Mouse (Mus musculus) forebrain, embryonic 11.5 days (tissue): ENCODE results near the gene Tmem106c. TPM values are rescaled to one million over a fixed set of nuclear protein-coding genes. Genes with fewer than 3 reads are reported as not detected.
A peak's percentile ranks its signal among the peaks of the same experiment; 100 is the strongest.

Source experiments
- ATAC-seq: fragments of 200-750 bp; cut with Nextera tagmentation; replicated peaks from 2 replicates; pipeline ENCODE4 v1.8.0; 2017; ENCODE audit warnings: moderate TSS enrichment; ENCODE audit not compliant: low FRiP score
- DNase-seq: peaks from one replicate; pipeline ENCODE4 v3.0.0-alpha.2; 2017; ENCODE audit warnings: low spot score
- H3K27ac ChIP-seq: fragments of 300-500 bp; sonication (generic); 2 replicates; pipeline ENCODE4 v1.5.1; 2014; ENCODE audit warnings: low read depth, low read length
- H3K27me3 ChIP-seq: fragments of 300-500 bp; sonication (generic); 2 replicates; pipeline ENCODE4 v1.6.1; 2014; ENCODE audit warnings: mild to moderate bottlenecking, low read length, mixed read lengths; ENCODE audit not compliant: control insufficient read depth, insufficient read depth
- H3K36me3 ChIP-seq: fragments of 300-500 bp; sonication (generic); 2 replicates; pipeline ENCODE4 v1.6.1; 2014; ENCODE audit warnings: mild to moderate bottlenecking, low read length, moderate library complexity, mixed read lengths; ENCODE audit not compliant: control insufficient read depth, insufficient read depth
- H3K4me1 ChIP-seq: fragments of 300-500 bp; sonication (generic); replicated peaks from 2 replicates; pipeline ENCODE4 v1.6.1; 2014; ENCODE audit warnings: low read length, mixed read lengths; ENCODE audit not compliant: control insufficient read depth, insufficient read depth
- H3K4me2 ChIP-seq: fragments of 300-500 bp; sonication (generic); 2 replicates; pipeline ENCODE4 v1.6.1; 2014; ENCODE audit warnings: low read depth, mild to moderate bottlenecking, low read length, moderate library complexity, mixed read lengths; ENCODE audit not compliant: severe bottlenecking
- H3K4me3 ChIP-seq: fragments of 300-500 bp; sonication (generic); 2 replicates; pipeline ENCODE4 v1.5.1; 2014; ENCODE audit warnings: low read depth, low read length
- H3K9ac ChIP-seq: fragments of 300-500 bp; sonication (generic); 2 replicates; pipeline ENCODE4 v1.6.1; 2014; ENCODE audit warnings: low read length
- H3K9me3 ChIP-seq: fragments of 300-500 bp; sonication (generic); 2 replicates; pipeline ENCODE4 v1.6.1; 2016; ENCODE audit warnings: low read length, mixed read lengths; ENCODE audit not compliant: control insufficient read depth
- WGBS: fragments of 180-500 bp; shearing (Covaris S2); extraction: QIAGEN DNeasy Blood & Tissue Kit; methylation state at CpG from one replicate; pipeline ENCODE4 v1.1.7; 2014; 5-methylcytosine and 5-hydroxymethylcytosine counted together
- polyA plus RNA-seq: library from polyadenylated mRNA; unstranded; fragments of >200 nt; fragmentation: Nextera tagmentation; extraction: Ambion mirVana; gene quantifications from 2 replicates; pipeline ENCODE4 v1.2.1, GENCODE M21; 2014

The Tmem106c gene
- polyA plus RNA-seq, 1 experiment from 2014 or later, result 44.5 TPM

GRCm38 (mm10) chr15:97955742-97956141, 8.3 kb upstream of the Tmem106c start:
- Histone ChIP-seq H3K36me3 (no peaks in the 10 kb centered on the region), H3K4me3 (no peak overlapping the region), H3K9ac (no peak overlapping the region), H3K4me2 (no peak overlapping the region), H3K9me3 (no peaks in the 10 kb centered on the region), H3K27ac (no peak overlapping the region), H3K4me1 (peaks cover 6% of the 10 kb centered on the region; the same call in 1 of the 2 replicates), H3K27me3 (no peaks in the 10 kb centered on the region)
- DNase-seq, result peak; percentile 50
- 24% methylated on average over 4 of the region's 4 CpGs for WGBS
- no peak for ATAC-seq

- no peaks in the 10 kb centered on the region for H3K27me3 ChIP-seq
- H3K9ac ChIP-seq, result no peak overlapping the region
- DNase-seq (peak; percentile 51), ATAC-seq (no peak)
- H3K4me2 ChIP-seq, result no peak overlapping the region
- H3K4me3 ChIP-seq, result no peak overlapping the region
- no peaks in the 10 kb centered on the region for H3K9me3 ChIP-seq
- H3K4me1 ChIP-seq, result peaks cover 6% of the 10 kb centered on the region; the same call in 1 of the 2 replicates
- WGBS, result 69% methylated on average over 11 of the region's 11 CpGs
- H3K27ac ChIP-seq, result no peak overlapping the region
- no peaks in the 10 kb centered on the region for H3K36me3 ChIP-seq
Measured at GRCm38 (mm10) chr15:97956416-97956815, 7.6 kb upstream of the Tmem106c start.

GRCm38 (mm10) chr15:97963329-97963988, 541 bp upstream of the Tmem106c start:
- WGBS, result 11% methylated on average over 13 of the region's 13 CpGs
- DNase-seq (no peak), ATAC-seq (peak; percentile 21; the same call in 1 of the 2 replicates)
- H3K36me3 ChIP-seq, result no peaks in the 10 kb centered on the region
- H3K4me2 ChIP-seq, result peak overlapping the region; percentile 68
- H3K4me3 ChIP-seq, result peak overlapping the region; percentile 48
- H3K9ac ChIP-seq, result peak overlapping the region; percentile 71
- peaks cover 9% of the 10 kb centered on the region for H3K4me1 ChIP-seq
- peak overlapping the region; percentile 41; the same call in 1 of the 2 replicates for H3K27ac ChIP-seq
- H3K27me3 ChIP-seq, result no peaks in the 10 kb centered on the region; the same call in 1 of the 2 replicates
- no peaks in the 10 kb centered on the region for H3K9me3 ChIP-seq

GRCm38 (mm10) chr15:97964836-97965187, 812 bp downstream of the Tmem106c start:
- peak overlapping the region; percentile 48 for H3K4me3 ChIP-seq
- H3K4me2 ChIP-seq, result peak overlapping the region; percentile 68
- no peak for DNase-seq
- H3K27me3 ChIP-seq, result no peaks in the 10 kb centered on the region; the same call in 1 of the 2 replicates
- no peaks in the 10 kb centered on the region for H3K9me3 ChIP-seq
- 13% methylated on average over 7 of the region's 7 CpGs for whole genome bisulfite sequencing
- no peak; the same call in 1 of the 2 replicates for ATAC-seq
- peak overlapping the region; percentile 84; the same call in 1 of the 2 replicates for H3K27ac ChIP-seq
- H3K36me3 ChIP-seq, result no peaks in the 10 kb centered on the region
- peak overlapping the region; percentile 71 for H3K9ac ChIP-seq
- peaks cover 9% of the 10 kb centered on the region for H3K4me1 ChIP-seq

- Histone ChIP-seq H3K27ac (no peak overlapping the region), H3K4me3 (no peak overlapping the region), H3K9me3 (no peaks in the 10 kb centered on the region), H3K9ac (0 out of 2 replicates have a peak overlapping the region, but pooled peaks have one; percentile 3), H3K36me3 (no peaks in the 10 kb centered on the region), H3K4me2 (no peak overlapping the region; the same call in 1 of the 2 replicates), H3K27me3 (no peaks in the 10 kb centered on the region; the same call in 1 of the 2 replicates), H3K4me1 (peaks cover 12% of the 10 kb centered on the region)
- DNase-seq (peak; percentile 55), ATAC-seq (no peak)
- 52% methylated on average over 17 of the region's 17 CpGs for whole genome bisulfite sequencing
Measured at GRCm38 (mm10) chr15:97965311-97966045, 1.5 kb downstream of the Tmem106c start.

GRCm38 (mm10) chr15:97970299-97970698, 6.3 kb downstream of the Tmem106c start:
- H3K9me3 ChIP-seq, result no peaks in the 10 kb centered on the region
- DNase-seq (peak; percentile 74), ATAC-seq (no peak)
- no peak overlapping the region for H3K4me3 ChIP-seq
- H3K27ac ChIP-seq, result no peak overlapping the region
- H3K4me1 ChIP-seq, result peaks cover 9% of the 10 kb centered on the region
- WGBS, result 42% methylated on average over 6 of the region's 6 CpGs
- no peak overlapping the region for H3K4me2 ChIP-seq
- H3K9ac ChIP-seq, result no peak overlapping the region
- H3K36me3 ChIP-seq, result no peaks in the 10 kb centered on the region
- H3K27me3 ChIP-seq, result no peaks in the 10 kb centered on the region; the same call in 1 of the 2 replicates

- no peak overlapping the region for H3K9ac ChIP-seq
- ATAC-seq, result no peak
- no peaks in the 10 kb centered on the region for H3K27me3 ChIP-seq
- H3K4me3 ChIP-seq, result no peak overlapping the region
- H3K4me1 ChIP-seq, result peaks cover 7% of the 10 kb centered on the region; the same call in 1 of the 2 replicates
- peaks cover 16% of the 10 kb centered on the region; the same call in 1 of the 2 replicates for H3K36me3 ChIP-seq
- no peaks in the 10 kb centered on the region for H3K9me3 ChIP-seq
- WGBS, result 91% methylated on average over 6 of the region's 6 CpGs
- no peak overlapping the region for H3K4me2 ChIP-seq
- H3K27ac ChIP-seq, result no peak overlapping the region
- peak; percentile 33 for DNase-seq
Measured at GRCm38 (mm10) chr15:97972580-97972979, 8.6 kb downstream of the Tmem106c start.

- 22% methylated on average over 11 of the region's 11 CpGs for WGBS
- DNase-seq (peak; percentile 47), ATAC-seq (peak; percentile 53; the same call in 1 of the 2 replicates)
- H3K9ac ChIP-seq, result no peak overlapping the region
- H3K27me3 ChIP-seq, result no peaks in the 10 kb centered on the region
- no peak overlapping the region for H3K27ac ChIP-seq
- peaks cover 23% of the 10 kb centered on the region; the same call in 1 of the 2 replicates for H3K36me3 ChIP-seq
- H3K4me1 ChIP-seq, result peaks cover 7% of the 10 kb centered on the region; the same call in 1 of the 2 replicates
- H3K4me3 ChIP-seq, result no peak overlapping the region
- H3K9me3 ChIP-seq, result no peaks in the 10 kb centered on the region
- no peak overlapping the region for H3K4me2 ChIP-seq
Measured at GRCm38 (mm10) chr15:97973248-97974005, 9.4 kb downstream of the Tmem106c start.
